Mouse (Mus musculus) stomach, embryonic 14.5 days (tissue): ENCODE results near the gene Cog5. TPM values are rescaled to one million over a fixed set of nuclear protein-coding genes. Genes with fewer than 3 reads are reported as not detected.
"Not testable (repeated sequence)": the region's sequence is repeated elsewhere in the genome, so short reads cannot be mapped to it uniquely, and the experiment has no call there.

ENCODE experiments used
- ATAC-seq: fragments of 200-750 bp; cut with Nextera tagmentation; 2 replicates; pipeline ENCODE4 v1.8.0; 2017; ENCODE audit warnings: low read depth, moderate TSS enrichment; ENCODE audit not compliant: insufficient number of reproducible peaks, insufficient read depth, low FRiP score
- H3K27ac ChIP-seq: fragments of 300-500 bp; sonication (generic); 2 replicates; pipeline ENCODE4 v1.5.1; 2014; ENCODE audit warnings: mild to moderate bottlenecking, low read length, moderate library complexity, mixed read lengths
- H3K27me3 ChIP-seq: fragments of 300-500 bp; sonication (generic); 2 replicates; pipeline ENCODE4 v1.6.1; 2014; ENCODE audit warnings: low read length, control low read depth, mixed read lengths; ENCODE audit not compliant: control insufficient read depth, insufficient read depth
- H3K36me3 ChIP-seq: fragments of 300-500 bp; sonication (generic); 2 replicates; pipeline ENCODE4 v1.6.1; 2014; ENCODE audit warnings: mild to moderate bottlenecking, control low read depth, low read length, moderate library complexity, mixed read lengths; ENCODE audit not compliant: control insufficient read depth, insufficient read depth
- H3K4me1 ChIP-seq: fragments of 300-500 bp; sonication (generic); 2 replicates; pipeline ENCODE4 v1.6.1; 2014; ENCODE audit warnings: low read length, control low read depth, mixed read lengths; ENCODE audit not compliant: control insufficient read depth, insufficient read depth
- H3K4me2 ChIP-seq: fragments of 300-500 bp; sonication (generic); replicated peaks from 2 replicates; pipeline ENCODE4 v1.6.1; 2014; ENCODE audit warnings: low read depth, low read length, control low read depth
- H3K4me3 ChIP-seq: fragments of 300-500 bp; sonication (generic); 2 replicates; pipeline ENCODE4 v1.5.1; 2014; ENCODE audit warnings: low read depth, low read length, control low read depth
- H3K9ac ChIP-seq: fragments of 300-500 bp; sonication (generic); replicated peaks from 2 replicates; pipeline ENCODE4 v1.6.1; 2014; ENCODE audit warnings: low read depth, mild to moderate bottlenecking, control low read depth, low read length, moderate library complexity, mixed read lengths
- H3K9me3 ChIP-seq: fragments of 300-500 bp; sonication (generic); 2 replicates; pipeline ENCODE4 v1.6.1; 2016; ENCODE audit warnings: low read depth, low read length, control low read depth; ENCODE audit not compliant: control insufficient read depth
- WGBS: fragments of 180-500 bp; shearing (Covaris S2); extraction: QIAGEN DNeasy Blood & Tissue Kit; methylation state at CpG from one replicate; pipeline ENCODE4 v1.1.7; 2014; 5-methylcytosine and 5-hydroxymethylcytosine counted together
- polyA plus RNA-seq: library from polyadenylated mRNA; unstranded; fragments of >200 nt; fragmentation: Nextera tagmentation; extraction: Ambion mirVana; gene quantifications from 2 replicates; pipeline ENCODE4 v1.2.1, GENCODE M21; 2014

Gene Cog5
- polyA plus RNA-seq, result 41.6 and 43.8 TPM in 2 replicates

DNA sequence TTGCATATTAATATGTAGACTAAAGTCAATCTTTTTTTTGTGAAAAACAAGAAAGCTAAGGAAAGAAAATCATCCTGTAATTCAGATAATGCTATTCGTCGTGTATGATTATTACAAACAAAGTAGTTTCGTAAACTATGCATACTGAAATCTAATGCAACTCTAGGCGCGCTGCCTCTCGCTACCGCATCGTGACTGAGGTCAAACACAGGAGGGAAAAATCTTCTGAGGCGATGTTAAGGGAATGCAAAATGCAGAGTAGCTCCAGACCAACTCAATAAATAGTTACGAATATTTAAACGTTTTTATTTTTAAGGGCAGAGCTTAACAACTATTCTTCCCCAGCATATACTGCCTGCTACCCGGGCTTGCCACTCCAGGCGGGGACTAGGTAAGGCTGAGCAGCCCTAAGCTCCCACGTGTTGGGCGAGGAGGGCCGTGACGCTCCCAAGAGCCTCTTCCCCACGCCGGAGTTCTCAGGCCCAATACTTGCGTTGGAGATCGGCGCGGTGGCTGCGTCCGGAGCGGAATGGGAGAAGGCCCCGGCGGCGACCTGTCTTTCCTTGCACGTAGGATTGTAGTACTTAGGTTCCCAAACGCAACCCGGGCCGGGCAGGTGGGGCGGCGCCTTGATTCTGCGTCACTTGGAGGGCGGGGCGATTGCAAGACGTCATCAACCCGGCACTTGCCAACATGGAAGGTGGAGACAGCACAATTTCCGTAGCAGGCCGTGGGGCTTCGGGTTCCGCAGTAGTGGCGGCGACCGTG lies at the start of gene Cog5, which contains the start of gene Dus4l:
Gene Cog5, plus strand, starts transcription at position 673 of the 768 bp plus-strand sequence.
Gene Dus4l, minus strand, starts transcription at position 630 of the 768 bp plus-strand sequence.
- Histone ChIP-seq H3K4me3 (peak within 1 kb of the TSS; percentile 79), H3K27ac (peak within 1 kb of the TSS; percentile 87), H3K9ac (peak within 1 kb of the TSS; percentile 73), H3K27me3 (no peaks in the 10 kb centered on the region), H3K36me3 (no peaks in the 10 kb centered on the region), H3K4me1 (peaks cover 8% of the 10 kb centered on the region; the same call in 1 of the 2 replicates), H3K4me2 (peak within 1 kb of the TSS; percentile 67), H3K9me3 (no peaks in the 10 kb centered on the region)
- peak; percentile 97 for ATAC-seq
- WGBS, result under 1% methylated on average over 47 of the region's 47 CpGs

DNA sequence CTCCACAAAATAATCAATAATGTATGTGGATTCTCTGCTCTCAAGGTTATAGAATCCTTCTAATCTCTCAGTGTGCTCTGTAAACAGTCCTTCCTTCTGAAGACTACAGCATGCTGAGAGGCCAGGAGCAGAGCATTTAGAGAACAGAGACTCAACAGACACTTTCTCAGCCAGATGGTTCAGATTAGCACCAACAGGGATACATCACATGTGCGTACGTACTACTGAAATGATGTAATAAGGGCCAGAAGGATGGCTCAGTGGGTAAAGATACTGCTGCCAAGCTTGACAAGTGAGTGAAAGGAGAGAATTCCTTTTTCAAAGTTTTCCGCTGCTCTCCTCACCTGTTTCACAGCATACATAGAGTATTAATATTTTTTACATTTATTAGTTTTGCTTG lies 49.8 kb upstream of the Cog5 start:
- H3K27ac ChIP-seq, result no peak overlapping the region
- no peak for ATAC-seq
- H3K9me3 ChIP-seq, result no peaks in the 10 kb centered on the region
- WGBS, result 65% methylated on average over 3 of the region's 3 CpGs
- H3K4me1 ChIP-seq, result no peaks in the 10 kb centered on the region
- no peaks in the 10 kb centered on the region for H3K27me3 ChIP-seq
- H3K4me2 ChIP-seq, result no peak overlapping the region
- H3K9ac ChIP-seq, result no peak overlapping the region
- no peaks in the 10 kb centered on the region for H3K36me3 ChIP-seq
- H3K4me3 ChIP-seq, result no peak overlapping the region

DNA sequence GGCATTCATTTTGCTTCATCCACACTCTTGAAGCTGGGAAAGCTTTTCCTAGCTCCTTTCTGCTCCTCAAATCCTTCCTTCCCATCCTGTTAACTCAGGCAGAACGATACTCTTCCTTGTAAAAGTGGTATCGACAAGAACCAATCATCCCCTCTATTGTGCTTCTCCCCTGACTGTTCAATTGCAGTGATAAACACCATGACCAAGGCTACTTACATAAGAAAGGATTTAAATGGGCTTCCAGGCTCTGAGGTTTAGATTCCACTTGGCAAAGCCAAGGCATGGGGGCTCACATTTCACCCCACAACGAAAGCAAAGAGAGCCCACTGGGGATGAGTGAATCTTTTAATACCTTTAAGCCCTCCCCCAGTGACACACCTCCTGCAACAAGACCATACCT lies 46.5 kb upstream of the Cog5 start:
- Histone ChIP-seq H3K9me3 (no peaks in the 10 kb centered on the region), H3K36me3 (peaks cover 4% of the 10 kb centered on the region; the same call in 1 of the 2 replicates), H3K4me3 (no peak overlapping the region), H3K4me1 (no peaks in the 10 kb centered on the region), H3K9ac (no peak overlapping the region), H3K4me2 (no peak overlapping the region), H3K27me3 (no peaks in the 10 kb centered on the region), H3K27ac (no peak overlapping the region)
- ATAC-seq, result no peak
- WGBS, result 45% methylated on average over 3 of the region's 3 CpGs

DNA sequence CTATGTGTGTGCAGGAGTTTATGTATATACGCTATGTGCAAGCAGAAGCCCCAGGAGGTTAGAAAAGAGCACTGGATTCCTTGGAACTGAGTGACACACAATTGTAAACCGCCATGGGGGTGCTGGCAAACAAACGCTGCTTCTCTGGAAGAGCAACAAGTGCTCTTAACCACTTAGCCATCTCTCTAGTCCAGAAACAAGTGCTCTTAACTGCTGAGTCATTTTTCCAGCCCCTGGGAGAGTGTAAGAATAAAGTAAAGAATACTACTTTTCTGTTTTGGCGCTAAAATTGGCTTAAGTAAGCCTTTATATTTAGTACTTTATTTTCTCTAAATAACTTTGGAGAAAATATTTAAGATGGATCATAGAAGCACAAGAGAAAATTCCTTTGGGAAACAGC lies 41.3 kb upstream of the Cog5 start:
- 59% methylated on average over 4 of the region's 4 CpGs for WGBS
- no peak for ATAC-seq
- H3K4me2 ChIP-seq, result no peak overlapping the region
- H3K27me3 ChIP-seq, result no peaks in the 10 kb centered on the region
- no peak overlapping the region for H3K27ac ChIP-seq
- no peaks in the 10 kb centered on the region for H3K4me1 ChIP-seq
- no peaks in the 10 kb centered on the region for H3K9me3 ChIP-seq
- H3K4me3 ChIP-seq, result no peak overlapping the region
- peaks cover 4% of the 10 kb centered on the region; the same call in 1 of the 2 replicates for H3K36me3 ChIP-seq
- no peak overlapping the region for H3K9ac ChIP-seq

DNA sequence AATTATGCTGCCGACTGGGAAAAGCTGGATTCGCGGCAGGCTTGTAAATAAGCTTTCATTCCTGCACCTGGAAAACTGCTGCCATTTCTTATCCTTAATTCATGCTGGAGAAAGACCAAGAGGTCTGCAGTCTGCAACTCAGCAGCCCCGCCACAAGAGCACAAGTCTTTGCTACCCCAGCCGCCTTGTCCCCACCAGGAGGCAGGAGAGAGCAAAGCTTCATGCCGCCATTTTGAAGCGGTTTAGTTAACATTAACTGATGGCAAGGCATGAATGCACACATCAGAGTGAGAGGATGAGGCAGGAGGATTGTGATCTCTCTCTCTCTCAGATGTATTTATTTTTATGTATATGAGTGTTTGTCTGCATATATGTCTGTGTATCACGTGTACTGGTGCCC lies 34.6 kb upstream of the Cog5 start:
- 65% methylated on average over 8 of the region's 8 CpGs for WGBS
- Histone ChIP-seq H3K36me3 (peaks cover 2% of the 10 kb centered on the region; the same call in 1 of the 2 replicates), H3K27ac (no peak overlapping the region; the same call in 1 of the 2 replicates), H3K4me2 (no peak overlapping the region), H3K4me3 (no peak overlapping the region), H3K9ac (no peak overlapping the region), H3K4me1 (no peaks in the 10 kb centered on the region), H3K27me3 (no peaks in the 10 kb centered on the region), H3K9me3 (no peaks in the 10 kb centered on the region)
- no peak for ATAC-seq

DNA sequence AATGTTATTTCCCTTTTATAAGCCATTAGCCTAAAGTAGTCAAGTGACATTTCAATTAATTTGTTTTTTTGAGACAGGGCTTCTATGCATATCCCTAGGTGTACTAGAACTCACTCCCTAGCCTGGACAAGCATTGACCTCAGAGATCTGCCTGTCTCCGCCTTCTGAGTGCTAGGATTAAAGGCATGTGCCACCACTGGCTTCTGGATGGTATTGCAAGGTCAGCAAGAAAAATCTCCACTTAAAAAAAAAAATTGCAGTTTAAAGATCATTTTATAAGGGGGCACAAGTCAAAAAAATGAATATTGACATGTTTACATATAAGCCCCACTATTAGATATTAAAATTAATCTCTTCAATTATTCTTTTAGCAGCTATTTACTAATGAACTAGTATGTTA lies 29.7 kb upstream of the Cog5 start:
- H3K27me3 ChIP-seq, result no peaks in the 10 kb centered on the region
- no peak overlapping the region for H3K4me2 ChIP-seq
- peaks cover 2% of the 10 kb centered on the region for H3K36me3 ChIP-seq
- no peaks in the 10 kb centered on the region for H3K4me1 ChIP-seq
- H3K9me3 ChIP-seq, result no peaks in the 10 kb centered on the region
- no peak overlapping the region for H3K9ac ChIP-seq
- H3K27ac ChIP-seq, result no peak overlapping the region
- 97% methylated on average over 1 of the region's 1 CpGs for WGBS
- no peak overlapping the region for H3K4me3 ChIP-seq
- ATAC-seq, result no peak

DNA sequence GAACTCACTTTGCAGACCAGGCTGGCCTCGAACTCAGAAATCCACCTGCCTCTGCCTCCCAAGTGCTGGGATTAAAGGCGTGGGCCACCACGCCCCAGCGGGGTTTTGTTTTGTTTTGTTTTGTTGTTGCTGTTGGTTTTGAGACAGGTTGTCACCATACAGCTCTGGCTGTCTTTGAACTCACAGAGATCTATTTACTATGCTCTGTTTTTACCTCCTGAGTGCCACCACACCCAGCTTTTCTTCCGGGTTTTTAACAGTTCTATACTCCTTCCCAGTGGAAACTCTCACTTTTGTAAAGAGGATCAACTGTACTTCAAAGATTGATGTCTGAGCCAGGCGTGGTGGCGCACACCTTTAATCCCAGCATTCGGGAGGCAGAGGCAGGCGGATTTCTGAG lies 26.3 kb upstream of the Cog5 start:
- H3K36me3 ChIP-seq, H3K27me3 ChIP-seq, ATAC-seq, H3K27ac ChIP-seq, H3K9me3 ChIP-seq, H3K4me2 ChIP-seq, H3K4me3 ChIP-seq, H3K9ac ChIP-seq, H3K4me1 ChIP-seq: not testable (repeated sequence)
- WGBS, result 90% methylated on average over 9 of the region's 9 CpGs

DNA sequence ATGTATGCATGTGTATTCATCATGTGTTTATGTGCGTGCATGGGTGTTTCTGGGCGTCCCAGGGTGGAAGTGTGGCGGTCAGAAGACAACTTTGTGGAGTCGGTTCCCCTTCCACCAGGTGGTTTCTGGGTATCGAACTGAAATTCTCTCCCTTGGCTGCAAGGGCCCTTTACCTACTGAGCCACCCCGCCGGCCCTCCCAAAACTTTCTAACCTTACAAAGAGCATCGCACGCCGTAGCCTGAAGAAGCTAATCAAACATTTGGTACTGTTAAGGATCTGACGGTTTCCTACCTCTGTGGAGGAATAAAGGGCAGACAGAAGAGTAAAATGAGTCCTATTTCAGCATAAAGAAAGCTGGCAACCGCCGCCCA lies 20.7 kb upstream of the Cog5 start:
- Histone ChIP-seq H3K27me3 (no peaks in the 10 kb centered on the region), H3K27ac (no peak overlapping the region), H3K9ac (peak overlapping the region; percentile 75), H3K36me3 (no peaks in the 10 kb centered on the region), H3K4me3 (peak overlapping the region; percentile 54), H3K4me1 (0 out of 2 replicates have a peak, but pooled peaks cover 5% of the 10 kb centered on the region), H3K9me3 (no peaks in the 10 kb centered on the region), H3K4me2 (peak overlapping the region; percentile 89)
- peak; percentile 37; the same call in 1 of the 2 replicates for ATAC-seq
- 10% methylated on average over 13 of the region's 13 CpGs for WGBS
